15 mouse cellular contexts compared by ENCODE assay signal in genomic region chrX:96099003-96099402, GRCm38 (mm10). TPM values are rescaled to one million over a fixed set of nuclear protein-coding genes. Genes with fewer than 3 reads are reported as not detected.
DNase-seq lines count a peak whose midpoint lies in the region; ATAC-seq lines count a peak whose summit lies in the region.
"Had no signal": no experiment of that assay in that cellular context is flagged by ENCODE, and none has a peak within 500 bp of the region (broad histone marks: within the 10 kb centered on the region; RNA-seq: fewer than 3 reads in every experiment).

No protein-coding gene starts in this region.

- no peaks in the 10 kb centered on the region; a peak in 1 of 4 replicates for H3K4me1 ChIP-seq in heart, embryonic 14.5 days (ENCODE audit: control insufficient read depth in 2 of 2, insufficient read depth in 2 of 2, low read length in 2 of 2)
- H3K4me1 ChIP-seq in heart, embryonic 10.5 days: no peaks in the 10 kb centered on the region
- no peaks in the 10 kb centered on the region for H3K4me1 ChIP-seq in lung, embryonic 16.5 days (replicated peaks; ENCODE audit: control insufficient read depth, insufficient read depth, low read length)
- no peaks in the 10 kb centered on the region; the same call in 1 of the 2 replicates for H3K4me1 ChIP-seq in hindbrain, embryonic 16.5 days (ENCODE audit: control insufficient read depth, insufficient read depth, low read depth, low read length)
- no peaks in the 10 kb centered on the region for H3K4me1 ChIP-seq in hindbrain, embryonic 11.5 days (replicated peaks; ENCODE audit: control insufficient read depth, insufficient read depth, low read length)
- H3K4me1 ChIP-seq: midbrain, embryonic 12.5 days had no signal

- H3K9ac ChIP-seq in heart, embryonic 14.5 days (ENCODE audit: low read length): no peak overlapping the region
- H3K9ac ChIP-seq in lung, embryonic 16.5 days (ENCODE audit: low read length): no peak overlapping the region
- H3K9ac ChIP-seq in hindbrain, embryonic 16.5 days (ENCODE audit: low read depth, low read length): no peak overlapping the region
- no peak overlapping the region for H3K9ac ChIP-seq in hindbrain, embryonic 11.5 days (ENCODE audit: low read depth, low read length)
- H3K9ac ChIP-seq: midbrain, embryonic 12.5 days had no signal

- H3K27me3 ChIP-seq in heart, embryonic 14.5 days (ENCODE audit: control insufficient read depth, insufficient read depth, low read length): no peaks in the 10 kb centered on the region
- no peaks in the 10 kb centered on the region for H3K27me3 ChIP-seq in heart, embryonic 10.5 days (ENCODE audit: insufficient read depth, poor library complexity, severe bottlenecking)
- no peaks in the 10 kb centered on the region for H3K27me3 ChIP-seq in lung, embryonic 16.5 days (ENCODE audit: control insufficient read depth, insufficient read depth, low read depth, low read length)
- H3K27me3 ChIP-seq in hindbrain, embryonic 16.5 days (replicated peaks; ENCODE audit: control insufficient read depth, insufficient read depth, low read length): no peaks in the 10 kb centered on the region
- H3K27me3 ChIP-seq in hindbrain, embryonic 11.5 days (ENCODE audit: control insufficient read depth, insufficient read depth, low read length): no peaks in the 10 kb centered on the region; the same call in 1 of the 2 replicates
- H3K27me3 ChIP-seq: midbrain, embryonic 12.5 days had no signal

- peak overlapping the region; percentile 64 for H3K4me2 ChIP-seq in heart, embryonic 14.5 days (ENCODE audit: low read length)
- peak overlapping the region; percentile 48 for H3K4me2 ChIP-seq in lung, embryonic 16.5 days (ENCODE audit: low read depth, low read length)
- no peak overlapping the region for H3K4me2 ChIP-seq in hindbrain, embryonic 16.5 days (ENCODE audit: low read length)
- no peak overlapping the region for H3K4me2 ChIP-seq in hindbrain, embryonic 11.5 days (replicated peaks; ENCODE audit: low read depth, low read length)
- H3K4me2 ChIP-seq: midbrain, embryonic 12.5 days had no signal

- no peaks in the 10 kb centered on the region for H3K36me3 ChIP-seq in heart, embryonic 14.5 days (ENCODE audit: control insufficient read depth, insufficient read depth, low read length)
- H3K36me3 ChIP-seq in heart, embryonic 10.5 days: no peaks in the 10 kb centered on the region
- no peaks in the 10 kb centered on the region for H3K36me3 ChIP-seq in lung, embryonic 16.5 days (ENCODE audit: control insufficient read depth, insufficient read depth, low read length)
- H3K36me3 ChIP-seq in hindbrain, embryonic 16.5 days (ENCODE audit: control insufficient read depth, insufficient read depth, low read length): no peaks in the 10 kb centered on the region
- H3K36me3 ChIP-seq in hindbrain, embryonic 11.5 days (ENCODE audit: control insufficient read depth, insufficient read depth, low read length): no peaks in the 10 kb centered on the region
- H3K36me3 ChIP-seq: embryonic facial prominence, embryonic 10.5 days; midbrain, embryonic 12.5 days had no signal

- H3K27ac ChIP-seq in heart, embryonic 14.5 days (replicated peaks in 1 of 2; ENCODE audit: control insufficient read depth in 1 of 2, insufficient read depth in 1 of 2, low read depth in 2 of 2, low read length in 2 of 2): peak overlapping the region; percentile 12 to 35; a peak in 2 of 4 replicates
- H3K27ac ChIP-seq in heart, embryonic 10.5 days: no peak overlapping the region
- peak overlapping the region; percentile 55; the same call in 1 of the 2 replicates for H3K27ac ChIP-seq in lung, embryonic 16.5 days (ENCODE audit: low read length)
- H3K27ac ChIP-seq in hindbrain, embryonic 16.5 days (ENCODE audit: low read depth, low read length): no peak overlapping the region
- no peak overlapping the region for H3K27ac ChIP-seq in hindbrain, embryonic 11.5 days (ENCODE audit: low read depth, low read length)
- H3K27ac ChIP-seq: embryonic facial prominence, embryonic 10.5 days; left cerebral cortex, adult 2 months; midbrain, embryonic 12.5 days had no signal

- no peak for ATAC-seq in heart, embryonic 14.5 days (ENCODE audit: insufficient number of reproducible peaks, insufficient read depth, low FRiP score, low read depth)
- peak; percentile 57 for ATAC-seq in lung, embryonic 16.5 days (ENCODE audit: low read depth)
- no peak for ATAC-seq in hindbrain, embryonic 16.5 days
- ATAC-seq in hindbrain, embryonic 11.5 days (ENCODE audit: low FRiP score): no peak
- ATAC-seq: intestine, postnatal 0 days had no signal

- 50% methylated on average over 2 of the region's 2 CpGs for WGBS in heart, embryonic 14.5 days
- WGBS in heart, embryonic 10.5 days: 72% methylated on average over 2 of the region's 2 CpGs
- 63% methylated on average over 2 of the region's 2 CpGs for WGBS in lung, embryonic 16.5 days
- WGBS in hindbrain, embryonic 16.5 days: 80% methylated on average over 2 of the region's 2 CpGs
- 79% methylated on average over 2 of the region's 2 CpGs for WGBS in hindbrain, embryonic 11.5 days

- H3K4me3 ChIP-seq in heart, embryonic 14.5 days (ENCODE audit: control insufficient read depth in 1 of 2, insufficient read depth in 1 of 2, low read depth in 1 of 2, low read length in 2 of 2): peak overlapping the region in 1 of 2 experiments; percentile 66; a peak in 2 of 4 replicates
- no peak overlapping the region; the same call in 1 of the 2 replicates for H3K4me3 ChIP-seq in heart, embryonic 10.5 days
- H3K4me3 ChIP-seq in lung, embryonic 16.5 days (ENCODE audit: low read length): peak overlapping the region; percentile 24; the same call in 1 of the 2 replicates
- H3K4me3 ChIP-seq in hindbrain, embryonic 16.5 days (ENCODE audit: low read length): no peak overlapping the region
- no peak overlapping the region for H3K4me3 ChIP-seq in hindbrain, embryonic 11.5 days (ENCODE audit: low read depth, low read length)
- H3K4me3 ChIP-seq: embryonic facial prominence, embryonic 10.5 days; left cerebral cortex, adult 2 months; midbrain, embryonic 12.5 days had no signal

- no peak for DNase-seq in heart, embryonic 10.5 days (ENCODE audit: low spot score)
- peak; percentile 34 for DNase-seq in Muller cell, postnatal 12 days (ENCODE audit: inconsistent ontology term)
- peak; percentile 45 to 69 for DNase-seq in kidney, adult 8-10 months
- DNase-seq in ovary, adult 18-20 months (ENCODE audit: low spot score): no peak
- DNase-seq in hindbrain, embryonic 11.5 days (ENCODE audit: low spot score): no peak
- DNase-seq: cerebellum, postnatal 14 days; liver; thymus, postnatal 4 days had no signal

- H3K9me3 ChIP-seq in heart, embryonic 14.5 days (ENCODE audit: control insufficient read depth, low read length): no peaks in the 10 kb centered on the region
- H3K9me3 ChIP-seq in heart, embryonic 10.5 days: no peaks in the 10 kb centered on the region
- no peaks in the 10 kb centered on the region for H3K9me3 ChIP-seq in lung, embryonic 16.5 days (ENCODE audit: control insufficient read depth, low read length)
- no peaks in the 10 kb centered on the region for H3K9me3 ChIP-seq in hindbrain, embryonic 16.5 days (ENCODE audit: control insufficient read depth, low read length)
- H3K9me3 ChIP-seq in hindbrain, embryonic 11.5 days (ENCODE audit: control insufficient read depth, low read length): no peaks in the 10 kb centered on the region
- H3K9me3 ChIP-seq: embryonic facial prominence, embryonic 10.5 days; midbrain, embryonic 12.5 days had no signal

RNA-seq across cellular contexts. Expression of gene Msn, which starts 3.2 kb away (rescaled TPM):
- polyA plus RNA-seq in heart, embryonic 14.5 days (2014; fragmentation: Nextera tagmentation; extraction: Ambion mirVana): 191 and 209 TPM in 2 replicates
- 146 and 191 TPM in 2 replicates for polyA plus RNA-seq in heart, embryonic 10.5 days (2016; fragmentation: Nextera tagmentation; extraction: Ambion mirVana)
- 236 and 246 TPM in 2 replicates for polyA plus RNA-seq in lung, embryonic 16.5 days (2015; fragmentation: Nextera tagmentation; extraction: Ambion mirVana)
- polyA plus RNA-seq in hindbrain, embryonic 16.5 days (2015; fragmentation: Nextera tagmentation; extraction: Ambion mirVana): 35.5 and 50.2 TPM in 2 replicates
- polyA plus RNA-seq in hindbrain, embryonic 11.5 days (2014; fragmentation: Nextera tagmentation; extraction: Ambion mirVana): 101 and 118 TPM in 2 replicates

Comparison
In these comparisons a context has a peak if more than half of its experiments do, and no peak if none do; other contexts are left out.
1. H3K27ac ChIP-seq: peak in heart, embryonic 14.5 days (2 of 2) and lung, embryonic 16.5 days (single experiment); none in heart, embryonic 10.5 days (single experiment), hindbrain, embryonic 16.5 days (single experiment) and hindbrain, embryonic 11.5 days (single experiment).
2. H3K4me2 ChIP-seq: peak in heart, embryonic 14.5 days (single experiment) and lung, embryonic 16.5 days (single experiment); none in hindbrain, embryonic 16.5 days (single experiment) and hindbrain, embryonic 11.5 days (single experiment).
3. DNase-seq: peak in Muller cell, postnatal 12 days (single experiment) and kidney, adult 8-10 months (2 of 2); none in heart, embryonic 10.5 days (single experiment), ovary, adult 18-20 months (single experiment) and hindbrain, embryonic 11.5 days (single experiment).